Mouse (Mus musculus) heart, adult 2 months (tissue): Measurements from ENCODE around the gene Sulf2.

Experiments
- CTCF ChIP-seq: fragments of 200-600 bp; IDR thresholded peaks from 2 replicates; pipeline ENCODE4 v1.8.1; 2022; ENCODE audit warnings: antibody characterized with exemption, mild to moderate bottlenecking, moderate library complexity
- POLR2A ChIP-seq: fragments of 200-500 bp; IDR thresholded peaks from 2 replicates; pipeline ENCODE4 v1.6.1; 2011; ENCODE audit warnings: mild to moderate bottlenecking, low read depth, low read length, control low read depth; ENCODE audit not compliant: insufficient read depth

GRCm38 (mm10) chr2:166142561-166143112, 12.8 kb downstream of the Sulf2 start:
- TF ChIP-seq CTCF (no peak), POLR2A (no peak)
